Mouse (Mus musculus) c-Kit-positive CD71-positive TER-119-positive erythroid progenitor cells, embryonic 14.5 days (primary cell): Measurements from ENCODE around the gene Fam120a.

Experiments
- DNase-seq: peaks from one replicate; pipeline ENCODE4 v3.0.0-alpha.2; 2013; ENCODE audit warnings: low spot score

Fam120a gene

GRCm38 (mm10) chr13:48967956-48968749 lies at the start of gene Fam120a:
Gene Fam120a, minus strand, starts transcription at chr13:48968017.
- DNase-seq: peak; percentile 77

- no peak for DNase-seq
These were observed 49.6 kb upstream of the Fam120a start for GRCm38 (mm10) chr13:49017375-49017774.

GRCm38 (mm10) chr13:49016311-49016761 lies 48.5 kb upstream of the Fam120a start:
- no peak for DNase-seq

GRCm38 (mm10) chr13:49015366-49016306 lies 47.8 kb upstream of the Fam120a start:
- no peak for DNase-seq

GRCm38 (mm10) chr13:49013206-49013794 lies 45.5 kb upstream of the Fam120a start:
- no peak for DNase-seq

GRCm38 (mm10) chr13:49001691-49002090 lies 33.9 kb upstream of the Fam120a start:
- no peak for DNase-seq

GRCm38 (mm10) chr13:48998591-48998990 lies 30.8 kb upstream of the Fam120a start:
- DNase-seq: peak; percentile 59

GRCm38 (mm10) chr13:48996731-48997130 lies 28.9 kb upstream of the Fam120a start:
- DNase-seq: no peak

- no peak for DNase-seq
These were observed 27.1 kb upstream of the Fam120a start for GRCm38 (mm10) chr13:48994903-48995302.

- no peak for DNase-seq
These were observed 25.1 kb upstream of the Fam120a start for GRCm38 (mm10) chr13:48992914-48993313.

- no peak for DNase-seq
These were observed 22.3 kb upstream of the Fam120a start for GRCm38 (mm10) chr13:48990138-48990537.

GRCm38 (mm10) chr13:48982482-48983098 lies 14.8 kb upstream of the Fam120a start:
- no peak for DNase-seq

GRCm38 (mm10) chr13:48979069-48979468 lies 11.3 kb upstream of the Fam120a start:
- no peak for DNase-seq

- DNase-seq: no peak
These were observed 10.0 kb upstream of the Fam120a start for GRCm38 (mm10) chr13:48977858-48978257.

- DNase-seq: no peak
These were observed 6.9 kb upstream of the Fam120a start for GRCm38 (mm10) chr13:48974699-48975098.

GRCm38 (mm10) chr13:48974266-48974665 lies 6.4 kb upstream of the Fam120a start:
- DNase-seq: no peak

GRCm38 (mm10) chr13:48973231-48973630 lies 5.4 kb upstream of the Fam120a start:
- DNase-seq: no peak

- DNase-seq: peak; percentile 61
These were observed 3.2 kb upstream of the Fam120a start for GRCm38 (mm10) chr13:48971033-48971432.

GRCm38 (mm10) chr13:48970566-48970965 lies 2.7 kb upstream of the Fam120a start:
- DNase-seq: no peak

- DNase-seq: no peak
These were observed 902 bp upstream of the Fam120a start for GRCm38 (mm10) chr13:48968750-48969088.

GRCm38 (mm10) chr13:48966851-48967821 lies 681 bp downstream of the Fam120a start:
- DNase-seq: peak; percentile 47
